Mouse (Mus musculus): Measurements from ENCODE around the gene Gm20661.

The Gm20661 gene

DNA sequence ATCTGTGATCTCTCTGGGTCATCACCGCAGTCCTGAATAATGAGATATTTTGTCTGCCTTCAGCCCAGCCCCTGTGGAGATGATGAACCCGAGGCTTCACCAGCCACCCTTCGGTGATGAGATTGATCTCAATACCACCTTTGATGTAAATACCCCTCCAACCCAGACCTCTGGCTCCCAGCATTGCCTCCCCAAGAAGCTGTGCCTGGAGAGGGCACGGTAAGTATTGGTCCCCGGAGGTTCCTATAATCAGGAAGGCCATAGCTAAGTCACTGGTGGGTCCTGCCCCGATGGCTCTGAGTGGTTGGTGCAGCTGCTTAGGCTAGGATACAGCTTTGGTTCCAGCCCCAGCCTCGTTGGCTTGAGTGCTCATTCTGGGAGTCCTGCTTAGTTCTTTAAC lies 14.3 kb upstream of the Gm20661 start:
- DNase-seq: no peak

DNA sequence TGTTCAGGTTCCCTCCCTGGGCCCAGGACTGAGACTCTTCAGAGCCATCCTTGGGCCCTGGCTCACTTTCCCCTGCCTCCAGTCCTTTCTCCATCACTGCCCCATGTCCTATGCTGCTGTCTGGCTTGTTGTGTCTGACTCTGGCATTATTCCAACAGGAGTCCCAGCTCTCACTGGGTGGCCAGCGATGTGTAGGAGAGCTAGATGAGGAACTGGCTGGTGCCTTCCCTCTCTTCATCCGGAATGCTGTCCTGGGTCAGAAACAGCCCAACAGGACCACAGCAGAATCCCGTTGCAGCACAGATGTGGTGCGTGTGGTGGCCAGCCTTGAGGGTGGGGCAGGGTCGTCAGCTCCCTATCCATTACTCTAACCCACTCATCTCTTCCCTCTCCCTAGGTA lies 12.5 kb upstream of the Gm20661 start:
- DNase-seq: no peak

DNA sequence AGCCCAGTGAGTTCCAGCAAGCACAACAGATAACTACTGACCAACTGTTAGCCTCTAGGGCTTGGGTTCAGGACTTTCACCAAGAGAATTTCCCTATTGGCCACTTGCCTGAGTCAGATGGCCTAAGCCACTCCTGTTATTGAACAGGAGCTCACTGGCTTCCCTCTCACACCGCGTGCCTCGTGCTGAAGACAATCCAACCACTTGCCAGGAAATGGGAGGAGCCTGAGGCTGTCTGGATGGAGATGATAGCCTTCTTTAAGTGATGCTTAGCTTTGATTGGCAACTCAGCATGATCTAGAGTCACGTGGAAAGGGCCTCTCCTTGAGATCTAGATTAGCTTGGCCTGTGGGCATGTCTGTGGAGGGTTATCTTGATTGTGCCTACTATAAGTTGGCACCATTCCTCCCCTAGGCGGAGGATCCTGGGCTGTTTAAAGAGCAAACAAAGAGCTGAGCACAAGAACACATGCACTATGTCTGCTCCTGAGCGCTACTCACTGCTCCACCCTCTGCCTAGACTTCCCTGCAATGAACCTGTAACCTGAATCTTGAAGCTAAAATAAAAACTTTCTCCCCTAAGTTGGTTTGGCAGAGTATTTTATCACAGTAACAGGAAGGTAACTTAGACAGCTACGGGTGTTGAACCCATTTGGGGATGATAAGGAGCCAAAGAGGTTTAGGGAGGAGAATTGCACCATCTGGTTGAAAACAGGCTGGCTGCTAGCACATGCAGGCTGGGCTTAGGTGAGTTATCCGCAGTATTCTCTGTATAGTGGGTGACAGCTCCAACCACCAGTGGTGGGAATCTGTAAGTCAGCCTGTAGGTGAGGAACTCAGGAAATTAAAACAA lies 10.9 kb upstream of the Gm20661 start:
- DNase-seq: no peak

DNA sequence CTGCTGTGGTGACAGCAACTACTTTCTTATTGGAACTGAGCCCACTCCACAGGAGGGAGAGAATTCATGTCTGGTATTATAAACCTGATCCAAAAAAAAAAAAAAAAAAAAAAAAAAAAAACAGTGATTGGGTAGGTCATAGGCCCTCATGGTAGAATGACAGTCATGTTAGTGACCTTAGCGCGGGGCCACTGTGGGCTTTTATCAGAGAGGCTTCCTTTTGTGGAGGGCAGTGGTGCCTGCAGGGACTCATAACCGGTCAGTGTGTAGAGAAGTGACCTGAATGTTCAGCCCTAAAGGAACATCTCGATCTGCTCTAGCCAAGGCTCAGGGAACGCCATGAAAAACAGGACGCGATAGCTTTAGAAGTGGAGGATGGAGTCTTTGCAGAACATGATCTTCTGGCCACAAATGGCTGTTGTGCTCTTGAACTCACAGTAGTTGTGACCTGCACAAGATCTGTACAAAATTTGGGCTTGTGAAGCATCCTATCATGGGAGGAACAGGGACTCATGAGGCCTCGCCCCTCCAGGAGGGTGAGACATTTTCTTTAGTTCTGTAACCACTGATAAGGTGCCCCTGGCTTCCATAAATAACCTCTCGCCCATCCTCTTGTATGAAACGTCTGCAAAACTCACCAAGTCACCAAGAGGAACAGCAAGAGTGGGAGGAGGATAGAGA lies 8.2 kb upstream of the Gm20661 start:
- no peak for DNase-seq

DNA sequence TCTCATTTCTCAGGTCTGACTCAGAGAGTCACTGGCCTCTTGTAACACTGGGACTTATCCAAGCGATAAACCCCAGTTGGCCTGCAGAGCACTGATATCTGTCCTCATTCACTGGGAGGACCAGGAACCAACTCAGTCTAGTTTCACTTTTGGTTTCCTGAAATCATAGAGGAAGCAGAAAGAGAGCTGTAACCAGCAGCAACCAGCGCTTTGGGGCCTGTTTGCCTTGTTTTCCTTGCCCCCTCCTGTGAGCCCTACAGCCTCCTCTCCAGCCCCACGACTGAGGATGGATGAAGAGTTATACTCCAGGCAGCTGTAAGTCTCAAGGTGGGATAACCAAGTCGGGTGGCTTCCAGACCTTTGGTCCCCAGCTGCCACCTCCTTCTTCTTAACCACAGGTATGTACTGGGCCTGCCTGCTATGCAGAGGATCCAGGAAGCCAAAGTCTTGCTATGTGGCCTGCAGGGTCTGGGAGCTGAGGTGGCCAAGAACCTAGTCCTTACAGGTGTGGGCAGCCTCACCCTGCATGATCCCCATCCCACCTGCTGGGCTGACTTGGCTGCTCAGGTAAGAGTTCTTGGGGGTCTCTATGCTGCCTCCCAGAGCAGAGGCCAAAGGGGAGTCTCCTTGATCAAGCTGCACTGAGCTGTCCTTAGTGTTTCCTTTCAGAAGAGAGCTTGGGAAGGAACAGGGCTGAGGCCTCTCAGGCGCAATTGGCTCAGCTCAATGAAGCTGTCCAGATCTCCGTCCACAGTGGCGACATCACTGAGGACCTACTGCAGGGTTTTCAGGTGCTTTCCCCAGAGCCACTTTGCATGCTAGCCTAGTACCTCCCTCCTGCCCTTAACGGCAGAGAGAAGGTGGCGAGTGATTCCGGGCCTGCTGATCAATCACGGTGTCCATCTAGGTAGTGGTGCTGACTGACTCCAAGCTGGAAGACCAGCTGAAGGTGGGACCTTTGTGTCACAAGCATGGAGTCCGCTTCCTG lies 7.2 kb upstream of the Gm20661 start, which contains the start of gene Uba7:
TSS of gene Uba7 (plus strand) at position 107 of the 988 bp plus-strand sequence.
- no peak for DNase-seq

DNA sequence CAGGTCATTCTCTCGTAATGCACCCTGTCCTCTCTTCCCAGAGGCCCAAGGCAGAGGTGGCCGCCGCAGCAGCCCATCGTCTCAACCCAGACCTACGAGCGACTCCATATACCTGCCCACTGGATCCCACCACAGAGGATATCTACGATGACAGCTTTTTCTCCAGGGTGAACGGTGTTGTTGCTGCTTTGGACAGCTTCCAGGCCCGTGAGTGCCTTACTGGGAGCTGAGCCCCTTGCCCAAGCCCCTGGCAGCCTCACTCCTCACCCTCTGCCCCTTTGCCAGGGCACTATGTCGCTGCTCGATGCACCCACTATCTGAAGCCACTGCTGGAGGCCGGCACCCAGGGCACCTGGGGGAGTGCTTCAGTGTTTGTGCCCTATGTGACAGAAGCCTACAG lies 4.0 kb upstream of the Gm20661 start:
- no peak for DNase-seq

DNA sequence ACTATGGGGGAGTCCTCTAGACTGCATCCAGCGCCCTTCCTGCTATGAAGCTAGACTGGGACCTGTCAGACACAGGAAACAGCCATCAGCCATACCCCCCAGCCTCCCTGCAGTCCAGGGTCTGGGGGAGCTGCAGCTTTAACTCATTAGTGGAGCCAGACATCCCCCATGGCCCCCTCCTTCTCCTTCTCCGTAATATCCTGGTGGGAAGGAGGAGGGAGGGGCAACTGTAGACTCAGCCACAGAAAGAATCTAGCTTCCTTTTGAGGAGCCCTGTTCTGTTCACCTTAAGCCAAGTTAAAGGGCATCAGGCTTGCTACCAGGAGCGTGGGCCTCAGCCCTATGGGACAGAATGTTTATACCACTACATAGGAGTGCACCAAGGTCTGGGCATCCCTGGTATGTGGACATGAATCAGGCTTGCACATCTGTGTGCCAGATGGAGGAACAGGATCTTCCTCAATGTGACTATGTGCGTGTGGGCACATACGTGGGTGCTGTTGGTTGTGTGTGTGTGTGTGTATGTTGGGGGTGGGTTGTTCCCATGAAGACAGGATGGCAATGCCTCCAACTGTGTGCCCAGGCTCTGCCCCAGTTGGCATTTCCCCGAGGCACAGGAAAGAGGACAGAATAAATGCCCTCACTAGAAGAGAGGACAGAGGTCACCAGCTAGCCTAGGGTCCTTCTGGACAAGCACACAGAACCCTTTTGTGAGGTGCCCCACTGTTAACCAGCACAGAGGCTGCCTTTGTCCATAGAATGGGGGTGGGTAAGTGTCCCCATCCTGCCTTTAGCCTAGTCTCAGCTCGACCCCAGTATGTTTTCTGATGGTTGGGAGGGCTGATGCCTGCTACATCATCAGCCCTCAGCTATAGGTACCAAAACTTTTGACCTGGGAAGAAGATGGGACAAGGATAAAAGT lies 913 bp upstream of the Gm20661 start:
- no peak for DNase-seq

DNA sequence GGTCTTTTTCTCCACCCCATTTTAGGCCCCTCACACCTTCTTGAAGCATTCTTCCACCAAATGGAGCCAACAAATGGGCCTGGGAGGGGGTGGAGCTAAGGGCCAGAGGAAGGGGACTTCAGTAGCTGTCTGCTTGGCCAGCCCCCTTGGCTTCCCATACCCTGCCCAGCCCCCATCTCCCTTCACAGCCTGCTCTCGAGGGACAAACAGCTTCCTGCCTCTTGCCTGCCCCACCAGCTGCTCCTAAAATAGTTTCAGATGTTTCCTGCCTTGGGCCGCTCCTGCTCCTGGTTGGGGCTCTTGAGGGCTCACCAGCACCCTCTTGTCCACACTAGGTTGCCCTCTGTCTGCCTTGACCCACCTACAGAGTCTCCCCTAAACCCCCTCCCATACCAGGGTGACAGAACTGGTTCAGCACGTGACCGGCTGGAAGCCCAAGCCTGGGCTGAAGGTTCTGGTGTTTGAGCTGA lies 598 bp downstream of the Gm20661 start:
- peak in 1 of 2 experiments; percentile 21 for DNase-seq

DNA sequence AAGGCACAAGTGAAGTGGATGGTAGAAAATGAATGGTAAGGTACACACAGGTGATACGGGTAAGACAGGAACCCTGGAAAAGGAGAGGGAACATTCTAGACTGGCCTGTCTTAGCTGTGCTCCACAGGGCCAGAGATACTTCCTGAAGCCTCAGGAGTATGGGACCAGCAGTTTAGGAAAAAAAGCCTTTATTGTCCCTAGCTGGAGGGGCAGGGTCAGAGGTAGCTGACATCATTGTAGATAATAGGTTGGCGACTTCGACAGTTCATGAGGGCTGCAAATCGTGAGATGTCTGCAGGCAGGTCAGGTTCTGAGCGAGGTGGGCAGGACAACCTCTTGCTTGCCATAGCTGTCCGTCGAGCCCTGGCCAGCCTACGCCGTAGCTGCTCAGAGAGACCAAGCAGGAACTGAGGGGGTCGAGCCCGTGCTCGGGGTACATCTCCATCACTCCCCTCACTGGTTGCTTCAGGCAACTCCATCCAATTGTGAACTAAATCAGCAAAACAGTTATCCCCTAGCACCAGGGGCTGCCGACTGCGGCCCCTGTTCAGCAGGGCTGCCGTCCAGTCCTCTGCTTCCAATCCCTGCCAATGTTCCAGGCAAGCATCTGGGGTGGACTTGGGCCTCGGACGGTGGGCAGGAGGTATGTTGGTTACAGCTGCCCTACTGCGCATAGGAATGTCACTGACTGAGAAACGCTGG lies 1.3 kb downstream of the Gm20661 start:
- DNase-seq: no peak

DNA sequence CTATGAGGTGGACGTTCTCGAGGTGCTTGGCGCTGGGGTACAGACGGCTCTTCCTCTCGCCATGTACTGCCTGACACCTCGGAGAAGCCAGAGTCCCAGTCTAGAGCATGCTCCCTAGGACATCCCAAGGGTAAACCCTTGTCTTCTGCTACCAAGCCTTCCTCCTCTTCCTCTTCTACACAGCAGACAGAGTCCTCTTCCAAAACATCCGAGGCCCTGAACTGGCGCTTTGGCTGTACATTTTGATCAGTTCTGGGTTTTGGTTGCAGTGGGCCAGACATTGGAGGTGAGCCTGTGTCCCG lies 1.8 kb downstream of the Gm20661 start:
- no peak for DNase-seq

DNA sequence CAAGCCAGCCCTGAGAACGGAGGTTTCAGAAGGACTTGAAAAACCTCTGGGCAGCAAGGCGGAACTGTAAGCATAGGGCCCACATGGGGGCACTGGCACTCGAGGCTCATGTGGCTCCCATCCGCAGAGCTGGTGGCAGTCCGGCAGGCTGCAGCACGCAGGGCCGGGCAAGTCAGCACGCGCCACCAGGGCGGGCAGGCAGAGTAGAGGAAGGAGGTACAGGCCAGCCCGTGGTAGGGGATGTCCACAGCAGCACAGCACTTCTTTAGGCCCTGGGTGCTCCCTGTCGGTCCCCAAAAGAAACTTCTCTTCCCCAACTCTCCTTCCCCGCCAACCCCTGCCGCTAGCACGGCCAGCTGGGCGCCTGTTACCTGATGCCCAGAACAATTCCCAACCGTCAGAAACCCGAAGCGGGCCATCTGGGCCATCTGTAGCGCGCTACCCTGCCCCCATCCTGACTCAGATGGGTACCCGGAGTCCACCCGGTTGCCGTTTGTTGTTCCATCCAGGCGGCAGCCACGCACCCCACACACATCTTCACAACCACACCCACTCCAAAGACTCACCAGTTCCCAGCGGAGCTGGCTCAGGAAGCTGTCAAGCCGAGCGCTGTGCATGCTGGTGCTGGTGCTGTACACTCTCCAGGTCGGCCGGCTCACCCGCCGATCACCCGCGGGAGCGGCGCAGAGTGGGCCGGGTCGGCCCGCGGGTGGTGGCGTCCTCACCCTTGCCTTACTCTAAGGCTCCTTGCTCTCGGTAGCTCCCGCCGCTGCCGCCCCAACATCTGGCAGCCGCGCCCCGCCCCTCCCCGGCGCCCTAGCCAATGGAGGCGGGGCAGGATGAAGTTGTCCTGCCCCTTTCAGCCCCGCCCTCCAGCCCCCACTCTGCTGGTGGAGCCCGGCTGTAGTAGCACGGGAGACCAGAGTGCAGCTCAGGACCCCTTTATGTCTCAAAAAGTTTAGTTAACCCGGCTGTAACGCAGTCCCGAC lies 2.6 kb downstream of the Gm20661 start, which contains the start of gene Inka1:
TSS of gene Inka1 (minus strand) at position 749 of the 989 bp plus-strand sequence.
- peak; percentile 68 to 77 for DNase-seq

DNA sequence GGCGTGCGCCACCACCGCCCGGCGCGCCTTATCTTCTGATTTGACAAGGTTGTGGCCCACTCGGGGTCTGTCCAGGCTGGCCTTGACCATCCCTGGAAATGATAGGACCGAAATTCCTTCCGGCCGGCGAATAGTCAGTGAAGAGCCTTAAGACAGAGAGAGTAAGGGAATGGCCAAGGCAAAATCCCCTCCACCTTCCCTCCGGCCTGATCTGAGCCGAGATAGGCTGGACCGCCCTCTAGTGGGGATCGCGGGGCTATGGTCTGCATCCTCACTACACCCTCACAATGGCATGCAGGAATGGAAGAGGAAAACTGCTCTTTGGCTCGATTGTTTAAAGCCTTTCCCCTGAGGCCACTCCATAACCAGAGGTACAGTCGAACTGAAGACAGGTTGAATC lies 3.5 kb downstream of the Gm20661 start:
- DNase-seq: peak; percentile 81 to 88

DNA sequence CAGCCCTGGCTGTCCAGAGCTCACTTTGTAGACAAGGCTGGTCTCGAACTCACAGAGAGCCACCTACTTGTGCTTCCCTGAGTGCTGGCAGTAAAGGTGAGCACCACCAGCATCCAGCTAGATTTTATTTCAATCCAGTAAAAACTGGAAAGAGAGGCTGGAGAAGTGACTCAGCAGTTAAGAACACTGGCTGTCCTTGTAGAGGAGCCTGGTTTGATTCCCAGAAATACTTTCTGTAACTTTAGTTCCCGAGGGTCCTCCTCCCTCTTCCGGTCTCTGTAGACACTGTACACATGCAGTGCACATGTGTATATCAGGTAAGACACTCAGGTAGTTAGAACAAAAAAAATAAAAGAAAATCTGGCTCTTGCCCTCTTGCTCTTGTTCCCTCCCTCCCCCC lies 5.1 kb downstream of the Gm20661 start:
- DNase-seq: no peak

DNA sequence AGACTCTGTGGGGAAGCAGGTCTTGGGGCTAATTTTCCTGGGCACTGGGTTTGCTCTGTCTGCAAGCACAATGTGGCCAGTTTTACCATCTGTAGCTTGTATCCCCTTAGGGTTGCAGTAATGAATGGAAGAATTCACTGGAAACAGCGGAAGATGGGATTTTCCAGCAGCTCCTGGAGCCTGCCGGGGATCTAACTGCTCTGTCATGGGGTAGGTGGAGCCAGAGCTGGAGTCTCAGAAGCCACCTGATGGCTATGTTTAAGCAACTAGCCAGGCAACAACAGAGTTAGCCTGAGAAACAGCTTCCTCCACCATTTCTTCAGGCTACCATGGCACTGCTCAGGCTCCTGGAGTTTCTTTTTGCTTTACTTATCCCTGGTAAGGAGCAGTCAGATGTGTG lies 9.3 kb downstream of the Gm20661 start, which contains the start of gene Cdhr4:
TSS of gene Cdhr4 (plus strand) at position 301 of the 400 bp plus-strand sequence.
- DNase-seq: no peak

DNA sequence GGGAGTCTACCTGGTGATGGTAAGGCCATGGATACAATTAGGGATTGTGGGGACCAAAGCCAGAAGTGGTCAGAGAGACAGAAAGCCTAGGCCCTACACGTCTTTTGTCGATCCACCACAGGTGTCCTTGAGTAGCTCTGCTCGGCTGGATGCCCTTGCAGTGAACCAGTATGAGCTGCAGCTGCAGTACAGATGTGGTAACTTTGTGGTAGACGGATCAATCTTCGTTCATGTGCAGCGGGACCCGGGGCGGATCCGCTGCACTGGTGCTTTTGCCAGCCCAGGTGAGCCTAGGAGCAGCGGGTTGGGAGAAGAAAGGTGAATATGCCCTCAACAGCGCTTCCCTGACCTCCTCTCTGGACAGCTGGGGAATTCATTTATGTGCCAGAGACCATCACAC lies 10.2 kb downstream of the Gm20661 start:
- no peak for DNase-seq

DNA sequence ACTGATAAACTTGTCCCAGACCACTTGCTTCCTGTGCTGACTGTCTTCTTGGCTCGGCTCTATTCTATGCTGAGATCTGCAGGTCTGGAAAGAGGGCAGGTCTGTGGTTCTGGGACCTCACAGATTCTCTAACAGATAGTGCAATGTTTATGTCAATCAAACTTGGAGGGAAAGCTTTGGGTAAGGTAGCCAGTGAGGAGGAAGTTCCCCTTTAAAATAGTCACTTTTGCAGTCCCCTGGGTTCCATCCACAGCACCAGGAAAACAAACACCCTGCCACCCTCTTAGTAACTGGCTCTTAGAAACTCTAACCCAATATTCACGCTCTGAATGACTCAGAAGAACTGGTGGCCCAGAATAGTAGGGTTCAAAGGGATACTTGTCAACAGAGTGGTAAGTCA lies 11.6 kb downstream of the Gm20661 start:
- DNase-seq: no peak

DNA sequence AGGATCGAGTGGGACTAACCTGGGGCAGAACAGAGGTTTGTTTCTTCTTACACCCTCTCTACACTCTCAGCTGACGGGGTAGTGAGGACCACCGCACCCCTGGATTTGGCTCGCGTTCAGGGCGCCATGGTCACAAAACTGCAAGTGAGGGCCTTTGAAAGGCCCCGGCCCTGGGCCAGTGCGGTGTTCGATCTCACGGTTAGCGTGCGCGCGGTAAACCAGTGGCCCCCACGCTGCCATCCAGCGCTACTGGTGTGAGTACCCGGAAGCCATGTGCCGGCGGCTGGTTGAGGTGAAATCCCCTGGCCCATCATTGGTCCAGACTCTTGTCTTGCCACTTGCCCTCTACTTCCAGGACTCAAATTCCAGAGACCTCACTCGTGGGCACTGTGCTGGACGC lies 12.7 kb downstream of the Gm20661 start:
- DNase-seq: no peak

DNA sequence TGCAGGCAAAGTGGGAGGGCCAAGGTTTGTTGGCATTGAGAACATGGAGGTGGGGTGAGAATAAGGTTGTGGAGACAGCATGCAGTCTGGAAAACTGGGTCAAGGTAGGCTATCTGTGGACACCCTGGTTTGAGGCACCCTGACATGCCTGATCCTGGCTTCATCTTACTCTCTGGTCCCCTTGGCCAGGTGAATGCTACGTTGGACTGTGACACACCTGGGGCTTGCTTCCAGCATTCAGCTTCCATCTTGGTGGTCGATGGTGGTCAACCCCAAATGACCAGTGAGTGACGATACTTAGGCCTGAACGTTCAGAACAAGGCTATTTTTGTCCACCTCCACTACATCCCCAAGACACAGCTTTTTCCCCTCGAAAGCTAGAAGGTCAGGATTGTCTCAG lies 13.2 kb downstream of the Gm20661 start, which contains the start of gene Gm20662:
TSS of gene Gm20662 (plus strand) at position 301 of the 400 bp plus-strand sequence.
- DNase-seq: no peak

DNA sequence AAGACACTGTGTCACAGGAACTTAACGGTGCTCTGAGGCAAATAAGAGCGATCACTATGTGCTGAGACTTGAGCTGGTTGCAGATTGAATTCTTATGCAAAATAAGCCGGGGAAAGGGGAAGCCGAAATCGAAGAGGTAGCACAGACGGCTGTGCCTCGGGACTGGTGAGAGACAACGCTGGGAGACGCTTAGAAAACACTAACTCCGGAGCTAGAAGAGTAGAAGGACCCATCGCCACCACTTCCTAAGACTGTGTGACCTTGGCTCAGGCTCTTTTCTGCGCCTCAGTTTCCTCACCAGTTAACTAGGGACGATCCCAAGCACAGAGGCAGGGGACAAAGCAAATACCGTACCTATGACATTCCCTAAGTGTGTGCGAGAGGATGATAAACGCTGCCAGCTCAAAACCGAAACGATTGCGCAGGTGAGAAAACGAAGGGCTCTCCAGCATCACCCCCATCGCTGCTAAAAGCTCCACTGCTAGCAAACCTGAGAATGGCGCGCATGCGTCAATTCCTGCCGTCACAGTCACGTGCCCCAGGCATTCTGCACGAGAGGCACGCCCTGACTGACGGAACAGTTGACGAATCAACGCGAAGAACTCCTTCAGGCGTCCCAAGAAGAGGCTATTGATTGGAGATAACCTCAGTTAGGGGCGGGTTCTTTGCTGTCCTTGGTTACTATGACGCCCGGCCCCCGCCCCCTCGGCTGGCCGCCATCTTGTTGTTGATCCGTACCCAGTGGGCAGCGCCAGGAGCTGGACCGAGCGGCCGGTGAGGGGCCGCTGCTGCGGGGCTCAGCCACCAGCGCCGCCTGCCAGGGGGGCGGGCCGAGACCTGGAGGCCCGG lies 19.3 kb downstream of the Gm20661 start, which contains the start of gene Ip6k1:
TSS of gene Ip6k1 (plus strand) at position 580 of the 849 bp plus-strand sequence.
- DNase-seq: peak; percentile 100

All from cerebellum, postnatal 25 days (tissue).